23 mouse cellular contexts compared by ENCODE assay signal in the genomic region with DNA sequence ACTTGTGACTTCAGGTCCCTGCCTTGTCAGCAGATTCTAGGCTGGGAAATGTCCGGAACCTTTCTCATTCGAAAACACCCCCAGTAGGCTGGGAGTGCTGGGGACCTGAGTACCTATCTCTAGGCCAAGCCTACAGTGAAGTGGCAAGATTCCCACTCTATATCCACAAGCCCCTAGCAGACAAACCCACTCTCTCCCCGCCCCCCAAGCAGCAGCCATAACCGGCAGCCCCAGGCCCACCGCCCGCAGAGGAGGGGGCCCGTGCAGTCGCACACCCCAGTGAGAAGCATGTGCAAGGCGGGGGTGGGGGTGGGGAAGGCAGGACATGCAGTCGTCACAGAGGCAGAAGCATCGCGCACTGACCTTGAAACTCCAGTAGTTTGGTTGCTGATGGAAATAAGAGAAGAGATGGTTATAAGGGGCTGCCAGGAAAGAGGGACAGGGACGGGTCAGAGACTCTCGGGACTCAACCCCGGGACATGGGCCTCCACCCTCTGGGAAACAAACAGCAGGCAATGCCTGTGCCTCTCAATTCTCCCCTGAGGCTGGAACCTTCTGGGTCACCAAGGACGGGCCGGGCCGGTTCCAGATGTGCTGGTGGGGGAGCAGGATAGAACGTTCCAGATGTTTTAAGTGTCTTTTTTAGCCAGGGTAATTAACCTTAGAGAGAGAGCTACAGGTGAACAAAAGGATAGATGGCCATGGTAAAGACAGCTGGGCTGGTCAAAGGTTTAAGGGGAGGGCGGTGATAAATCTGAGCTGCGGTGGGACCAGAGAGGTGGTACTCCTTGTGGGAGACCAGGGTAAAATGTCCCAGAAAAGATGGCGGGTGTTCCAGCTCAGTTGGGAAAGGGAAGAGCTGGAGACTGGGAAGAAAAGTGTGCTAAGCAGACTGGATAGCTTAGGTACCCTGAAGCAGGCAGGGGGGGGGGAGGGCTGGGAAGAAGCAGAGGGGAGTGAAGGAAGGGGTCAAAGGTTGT. TPM values are rescaled to one million over a fixed set of nuclear protein-coding genes. Genes with fewer than 3 reads are reported as not detected.
DNase-seq lines count a peak whose midpoint lies in the region; ATAC-seq and TF ChIP-seq lines count a peak whose summit lies in the region.
"Had no signal": no experiment of that assay in that cellular context is flagged by ENCODE, and none has a peak within 500 bp of the region (broad histone marks: within the 10 kb centered on the region; RNA-seq: fewer than 3 reads in every experiment).

No protein-coding gene starts in this region.

- no peak overlapping the region for H3K4me2 ChIP-seq in hindbrain, embryonic 16.5 days (ENCODE audit: low read length)
- H3K4me2 ChIP-seq in hindbrain, embryonic 11.5 days (replicated peaks; ENCODE audit: low read depth, low read length), result no peak overlapping the region
- H3K4me2 ChIP-seq in midbrain, embryonic 13.5 days (replicated peaks), result no peak overlapping the region
- H3K4me2 ChIP-seq: embryonic facial prominence, embryonic 12.5 days; heart, embryonic 11.5 days; neural tube, embryonic 13.5 days had no signal

- ATAC-seq in hindbrain, embryonic 16.5 days, result no peak
- no peak for ATAC-seq in hindbrain, embryonic 11.5 days (ENCODE audit: low FRiP score)
- no peak for ATAC-seq in midbrain, embryonic 13.5 days
- no peak for ATAC-seq in megakaryocyte-erythroid progenitor cell, adult 5-6 weeks (replicated peaks; ENCODE audit: low FRiP score, low TSS enrichment, poor library complexity, severe bottlenecking)
- ATAC-seq: inflammation-experienced regulatory T-cells, adult 6 months; liver, postnatal 0 days had no signal

- no peak for DNase-seq in cerebellum, adult 2 months
- DNase-seq in cerebellum, adult 9-10 months, result no peak
- no peak for DNase-seq in hindbrain, embryonic 11.5 days (ENCODE audit: low spot score)
- no peak for DNase-seq in midbrain, embryonic 10.5 days (ENCODE audit: low spot score)
- DNase-seq in cerebellum, postnatal 25 days, result peak; percentile 51 to 52
- DNase-seq: liver, postnatal 0 days; lung, postnatal 10 days; thymus, postnatal 14 days had no signal

- no peak for TF ChIP-seq CTCF in cerebellum, adult 2 months (IDR thresholded peaks at IDR 0.05; ENCODE audit: borderline replicate concordance, insufficient read depth, low read depth, low read length)

- no peaks in the 10 kb centered on the region for H3K36me3 ChIP-seq in hindbrain, embryonic 16.5 days (ENCODE audit: control insufficient read depth, insufficient read depth, low read length)
- no peaks in the 10 kb centered on the region for H3K36me3 ChIP-seq in hindbrain, embryonic 11.5 days (ENCODE audit: control insufficient read depth, insufficient read depth, low read length)
- H3K36me3 ChIP-seq in midbrain, embryonic 10.5 days, result peaks cover 9% of the 10 kb centered on the region; the same call in 1 of the 2 replicates
- H3K36me3 ChIP-seq in midbrain, embryonic 13.5 days, result no peaks in the 10 kb centered on the region; the same call in 1 of the 2 replicates
- H3K36me3 ChIP-seq: embryonic facial prominence, embryonic 12.5 days had no signal

- no peaks in the 10 kb centered on the region for H3K27me3 ChIP-seq in cerebellum, adult 2 months (ENCODE audit: control insufficient read depth, insufficient read depth, low read length)
- no peaks in the 10 kb centered on the region; the same call in 1 of the 2 replicates for H3K27me3 ChIP-seq in hindbrain, embryonic 16.5 days (replicated peaks; ENCODE audit: control insufficient read depth, insufficient read depth, low read length)
- H3K27me3 ChIP-seq in hindbrain, embryonic 11.5 days (ENCODE audit: control insufficient read depth, insufficient read depth, low read length), result peaks cover 26% of the 10 kb centered on the region
- H3K27me3 ChIP-seq in midbrain, embryonic 10.5 days (ENCODE audit: low read depth, poor library complexity, severe bottlenecking), result peaks cover 98% of the 10 kb centered on the region
- peaks cover 32% of the 10 kb centered on the region for H3K27me3 ChIP-seq in midbrain, embryonic 13.5 days

- no peaks in the 10 kb centered on the region for H3K9me3 ChIP-seq in hindbrain, embryonic 16.5 days (ENCODE audit: control insufficient read depth, low read length)
- H3K9me3 ChIP-seq in hindbrain, embryonic 11.5 days (ENCODE audit: control insufficient read depth, low read length), result no peaks in the 10 kb centered on the region
- H3K9me3 ChIP-seq in midbrain, embryonic 10.5 days (replicated peaks), result no peaks in the 10 kb centered on the region
- no peaks in the 10 kb centered on the region for H3K9me3 ChIP-seq in midbrain, embryonic 13.5 days
- H3K9me3 ChIP-seq: embryonic facial prominence, embryonic 12.5 days; neural tube, embryonic 13.5 days had no signal

- H3K4me3 ChIP-seq in cerebellum, adult 2 months (replicated peaks; ENCODE audit: insufficient read depth, low read depth, low read length), result peak overlapping the region; percentile 5
- H3K4me3 ChIP-seq in hindbrain, embryonic 16.5 days (ENCODE audit: low read length), result no peak overlapping the region
- H3K4me3 ChIP-seq in hindbrain, embryonic 11.5 days (ENCODE audit: low read depth, low read length), result no peak overlapping the region
- no peak overlapping the region for H3K4me3 ChIP-seq in midbrain, embryonic 10.5 days
- H3K4me3 ChIP-seq in midbrain, embryonic 13.5 days (replicated peaks), result no peak overlapping the region
- H3K4me3 ChIP-seq: embryonic facial prominence, embryonic 12.5 days; erythroblast, embryonic 14.5 days; neural tube, embryonic 13.5 days had no signal

- peaks cover 51% of the 10 kb centered on the region for H3K4me1 ChIP-seq in cerebellum, adult 2 months (ENCODE audit: control insufficient read depth, insufficient read depth, low read length)
- H3K4me1 ChIP-seq in hindbrain, embryonic 16.5 days (ENCODE audit: control insufficient read depth, insufficient read depth, low read depth, low read length), result peaks cover 48% of the 10 kb centered on the region
- H3K4me1 ChIP-seq in hindbrain, embryonic 11.5 days (replicated peaks; ENCODE audit: control insufficient read depth, insufficient read depth, low read length), result peaks cover 13% of the 10 kb centered on the region
- peaks cover 78% of the 10 kb centered on the region for H3K4me1 ChIP-seq in midbrain, embryonic 10.5 days
- H3K4me1 ChIP-seq in midbrain, embryonic 13.5 days (replicated peaks), result peaks cover 57% of the 10 kb centered on the region

- WGBS in cerebellum, adult 2 months, result 19% methylated on average over 22 of the region's 22 CpGs
- WGBS in hindbrain, embryonic 16.5 days, result 74% methylated on average over 22 of the region's 22 CpGs
- WGBS in hindbrain, embryonic 11.5 days, result 71% methylated on average over 22 of the region's 22 CpGs
- 82% methylated on average over 22 of the region's 22 CpGs for WGBS in midbrain, embryonic 10.5 days
- WGBS in midbrain, embryonic 13.5 days, result 83% methylated on average over 22 of the region's 22 CpGs

- H3K9ac ChIP-seq in hindbrain, embryonic 16.5 days (ENCODE audit: low read depth, low read length), result no peak overlapping the region
- no peak overlapping the region for H3K9ac ChIP-seq in hindbrain, embryonic 11.5 days (ENCODE audit: low read depth, low read length)
- H3K9ac ChIP-seq in midbrain, embryonic 13.5 days (replicated peaks), result no peak overlapping the region
- H3K9ac ChIP-seq: embryonic facial prominence, embryonic 12.5 days; forebrain, postnatal 0 days; liver, postnatal 0 days; neural tube, embryonic 13.5 days had no signal

- TF ChIP-seq POLR2A in cerebellum, adult 2 months (IDR thresholded peaks at IDR 0.05; ENCODE audit: borderline replicate concordance, insufficient read depth, low read length), result no peak

- peak overlapping the region; percentile 87 for H3K27ac ChIP-seq in cerebellum, adult 2 months (ENCODE audit: insufficient read depth, low read length)
- 0 out of 2 replicates have a peak overlapping the region, but pooled peaks have one; percentile 37 for H3K27ac ChIP-seq in hindbrain, embryonic 16.5 days (ENCODE audit: low read depth, low read length)
- no peak overlapping the region for H3K27ac ChIP-seq in hindbrain, embryonic 11.5 days (ENCODE audit: low read depth, low read length)
- peak overlapping the region; percentile 19; the same call in 1 of the 2 replicates for H3K27ac ChIP-seq in midbrain, embryonic 10.5 days (replicated peaks)
- no peak overlapping the region for H3K27ac ChIP-seq in midbrain, embryonic 13.5 days
- H3K27ac ChIP-seq: embryonic facial prominence, embryonic 12.5 days; neural tube, embryonic 13.5 days had no signal

RNA-seq across cellular contexts. Expression of gene Srcin1, which starts 33.5 kb away (rescaled TPM):
- 127 and 142 TPM in 2 replicates for polyA plus RNA-seq in cerebellum, adult 2 months (2012; rRNA removed)
- 8.0 and 8.9 TPM in 2 replicates for polyA plus RNA-seq in hindbrain, embryonic 16.5 days (2015; fragmentation: Nextera tagmentation; extraction: Ambion mirVana)
- polyA plus RNA-seq in hindbrain, embryonic 11.5 days (2014; fragmentation: Nextera tagmentation; extraction: Ambion mirVana), result 1.9 and 2.2 TPM in 2 replicates
- 0.89 and 1.6 TPM in 2 replicates for polyA plus RNA-seq in midbrain, embryonic 10.5 days (2016; fragmentation: Nextera tagmentation; extraction: Ambion mirVana)
- 7.0 and 8.5 TPM in 2 replicates for polyA plus RNA-seq in midbrain, embryonic 13.5 days (2015; fragmentation: Nextera tagmentation; extraction: Ambion mirVana)
- total RNA-seq in megakaryocyte-erythroid progenitor cell, adult 5-6 weeks (2014; fragmentation: Nextera tagmentation), result not detected in 2 replicates
- not detected in 2 replicates for total RNA-seq in megakaryocyte-erythroid progenitor cell, adult 5-6 weeks (2017)
- total RNA-seq: granulocyte monocyte progenitor cell, adult 5-6 weeks; megakaryocyte progenitor cell, adult 5-6 weeks had no signal
- polyA plus RNA-seq: erythroblast, embryonic 14.5 days; inflammation-experienced regulatory T-cells, adult 6 months had no signal

RNA-seq across cellular contexts. Expression of gene 4933428G20Rik, which starts 42.3 kb away (rescaled TPM):
- polyA plus RNA-seq in cerebellum, adult 2 months (2012; rRNA removed), result not detected in 2 replicates
- polyA plus RNA-seq in hindbrain, embryonic 16.5 days (2015; fragmentation: Nextera tagmentation; extraction: Ambion mirVana), result 0.85 and 0.87 TPM in 2 replicates
- polyA plus RNA-seq in hindbrain, embryonic 11.5 days (2014; fragmentation: Nextera tagmentation; extraction: Ambion mirVana), result 0.20 TPM in 1 of 2 replicates, not detected in the other
- polyA plus RNA-seq in midbrain, embryonic 10.5 days (2016; fragmentation: Nextera tagmentation; extraction: Ambion mirVana), result 0.25 and 0.28 TPM in 2 replicates
- 0.88 and 1.2 TPM in 2 replicates for polyA plus RNA-seq in midbrain, embryonic 13.5 days (2015; fragmentation: Nextera tagmentation; extraction: Ambion mirVana)
- not detected in 2 replicates for total RNA-seq in megakaryocyte-erythroid progenitor cell, adult 5-6 weeks (2014; fragmentation: Nextera tagmentation)
- not detected in 2 replicates for total RNA-seq in megakaryocyte-erythroid progenitor cell, adult 5-6 weeks (2017)
- total RNA-seq: gastrocnemius, adult 18-20 months; granulocyte monocyte progenitor cell, adult 5-6 weeks; heart, postnatal 10 days; layer of hippocampus, adult 18-20 months; liver, adult 2 months; megakaryocyte progenitor cell, adult 5-6 weeks had no signal
- polyA plus RNA-seq: erythroblast, embryonic 14.5 days; inflammation-experienced regulatory T-cells, adult 6 months; liver, adult 2 months had no signal

Comparison
In these comparisons a context has a peak if more than half of its experiments do, and no peak if none do; other contexts are left out.
1. DNase-seq: peak in cerebellum, postnatal 25 days (2 of 2); none in cerebellum, adult 2 months (0 of 2), cerebellum, adult 9-10 months (single experiment), hindbrain, embryonic 11.5 days (single experiment) and midbrain, embryonic 10.5 days (single experiment).
2. H3K27ac ChIP-seq: peak in cerebellum, adult 2 months (single experiment), hindbrain, embryonic 16.5 days (single experiment) and midbrain, embryonic 10.5 days (single experiment); none in hindbrain, embryonic 11.5 days (single experiment) and midbrain, embryonic 13.5 days (single experiment).
3. RNA of gene Srcin1, which starts 33.5 kb away (polyA plus RNA-seq): 127 to 142 TPM in cerebellum, adult 2 months; 8.0 to 8.9 TPM in hindbrain, embryonic 16.5 days, 7.0 to 8.5 TPM in midbrain, embryonic 13.5 days, 1.9 to 2.2 TPM in hindbrain, embryonic 11.5 days and 0.89 to 1.6 TPM in midbrain, embryonic 10.5 days; every median in the first group is over 10 times any median in the second.